Mouse (Mus musculus) adrenal gland, postnatal 14 days (tissue): Measurements from ENCODE around the gene Adgrl1. TPM values are rescaled to one million over a fixed set of nuclear protein-coding genes. Genes with fewer than 3 reads are reported as not detected.

ENCODE experiments used
- DNase-seq: peaks from one replicate; pipeline ENCODE4 v3.0.0; 2021; ENCODE audit warnings: mixed read lengths
- long read RNA-seq, 2 experiments: library from polyadenylated mRNA; stranded (forward); transcript quantifications; one replicate each; pipeline ENCODE4 v2.0.0; 2021
- total RNA-seq: library from RNA; stranded (reverse); gene quantifications from 2 replicates; pipeline ENCODE4 v1.2.3, GENCODE M21; 2021

Gene Adgrl1
- total RNA-seq = 63.1 and 64.1 TPM in 2 replicates
- long read RNA-seq, experiment 1, partial matches to known transcripts = 5 of 25 reads
- long read RNA-seq, experiment 1, other reads (novel, unspliced or antisense) = 20 of 25 reads
- long read RNA-seq, experiment 2, partial matches to known transcripts = 1 of 21 reads
- long read RNA-seq, experiment 2, other reads (novel, unspliced or antisense) = 20 of 21 reads

DNA sequence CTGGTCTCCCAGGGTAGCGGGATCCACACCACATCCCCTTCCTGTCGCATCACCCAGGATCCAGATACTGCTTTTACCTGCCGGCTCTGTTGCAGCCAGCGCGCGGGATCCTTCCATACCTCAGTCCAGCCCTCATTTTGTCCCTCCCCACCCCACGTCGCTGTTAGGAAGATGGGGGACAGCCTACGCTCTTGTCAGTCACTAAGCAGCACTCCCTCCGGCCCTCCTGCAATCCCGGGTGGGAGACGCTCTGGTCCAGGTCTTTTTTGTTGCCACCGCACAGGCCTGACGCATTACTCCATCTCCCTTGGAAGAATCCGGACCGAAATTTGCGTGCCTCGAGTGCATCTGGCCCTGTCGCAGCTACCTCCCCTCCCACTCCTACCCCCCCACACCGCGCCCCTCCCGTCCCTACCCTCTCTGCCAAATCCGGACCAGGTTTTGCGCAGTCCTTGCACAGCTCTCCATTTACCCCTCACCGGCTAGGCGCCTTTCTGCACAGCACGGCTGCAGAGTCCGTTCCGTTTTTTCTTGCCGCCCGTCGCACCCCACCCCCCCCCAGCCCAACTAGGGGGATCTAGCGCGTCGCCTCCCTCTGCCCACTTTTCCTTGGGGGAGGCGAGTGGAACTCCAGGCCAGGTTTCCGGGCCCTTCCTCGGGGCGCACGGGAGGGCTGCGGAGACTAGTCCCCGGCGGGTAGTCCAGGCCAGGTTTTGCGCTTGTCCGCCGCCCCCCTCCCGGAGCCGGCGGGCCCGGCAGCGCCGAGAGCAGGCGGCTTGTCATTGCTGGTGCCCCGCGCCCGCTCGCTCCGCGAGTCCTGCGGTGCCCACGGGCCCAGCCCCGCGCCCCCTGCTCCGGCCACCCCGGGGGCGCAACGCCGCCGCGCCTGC lies at the start of gene Adgrl1:
Gene Adgrl1 (plus strand): TSS at position 743 of the 890 bp plus-strand sequence.
- peak; percentile 95 for DNase-seq

DNA sequence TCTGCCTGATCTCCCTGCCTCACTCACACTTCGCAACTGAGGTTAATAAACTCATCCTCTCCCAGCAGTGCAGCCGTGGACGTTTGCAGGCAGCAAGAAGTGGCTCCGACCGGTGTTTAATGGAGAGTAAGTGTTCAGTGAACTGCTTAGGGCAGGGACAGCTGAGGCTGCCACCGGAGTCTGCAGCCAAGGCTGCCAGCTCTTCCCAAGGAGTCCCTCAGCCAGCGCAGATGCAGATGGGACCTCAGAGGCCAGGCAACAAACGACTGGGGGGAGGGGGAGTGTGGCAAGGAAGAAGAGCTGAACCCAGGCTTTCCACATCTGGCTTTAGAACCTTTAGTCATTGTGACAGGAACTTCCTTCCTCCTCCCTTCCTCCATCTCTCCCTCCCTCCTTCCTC lies 47.6 kb upstream of the Adgrl1 start:
- DNase-seq = no peak

DNA sequence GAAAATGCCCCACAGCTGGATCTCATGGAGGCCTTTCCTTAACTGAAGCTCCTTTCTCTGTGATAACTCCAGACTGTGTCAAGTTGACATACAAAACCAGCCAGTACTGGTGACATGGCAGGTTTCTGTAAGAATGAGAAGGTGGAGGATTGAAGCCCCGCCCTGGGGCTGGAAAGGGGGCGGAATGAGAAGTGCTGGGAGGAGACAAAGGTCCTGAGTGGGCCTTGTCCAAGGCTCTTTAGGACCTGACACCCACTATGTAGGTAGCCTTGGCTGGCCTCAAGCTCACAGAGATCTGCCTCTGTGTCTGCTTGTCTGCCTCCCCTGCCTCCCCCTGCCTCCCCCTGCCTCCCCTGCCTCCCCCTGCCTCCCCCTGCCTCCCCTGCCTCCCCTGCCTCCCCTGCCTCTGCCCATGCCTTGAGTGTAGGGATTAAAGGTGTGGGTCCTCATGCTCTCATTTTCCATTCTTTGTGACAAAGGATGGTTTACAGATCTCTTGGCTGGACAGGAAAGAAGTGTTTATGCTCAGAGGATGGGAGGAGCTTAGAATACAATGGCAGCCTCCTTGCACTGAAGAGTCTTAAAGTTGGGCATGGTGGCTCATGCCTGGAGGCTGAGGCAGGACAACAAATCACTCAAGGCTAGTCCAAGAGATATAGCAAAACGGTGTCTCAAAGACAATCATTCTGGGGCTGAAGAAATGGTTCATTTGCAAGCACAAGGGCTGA lies 46.4 kb upstream of the Adgrl1 start:
- no peak for DNase-seq

DNA sequence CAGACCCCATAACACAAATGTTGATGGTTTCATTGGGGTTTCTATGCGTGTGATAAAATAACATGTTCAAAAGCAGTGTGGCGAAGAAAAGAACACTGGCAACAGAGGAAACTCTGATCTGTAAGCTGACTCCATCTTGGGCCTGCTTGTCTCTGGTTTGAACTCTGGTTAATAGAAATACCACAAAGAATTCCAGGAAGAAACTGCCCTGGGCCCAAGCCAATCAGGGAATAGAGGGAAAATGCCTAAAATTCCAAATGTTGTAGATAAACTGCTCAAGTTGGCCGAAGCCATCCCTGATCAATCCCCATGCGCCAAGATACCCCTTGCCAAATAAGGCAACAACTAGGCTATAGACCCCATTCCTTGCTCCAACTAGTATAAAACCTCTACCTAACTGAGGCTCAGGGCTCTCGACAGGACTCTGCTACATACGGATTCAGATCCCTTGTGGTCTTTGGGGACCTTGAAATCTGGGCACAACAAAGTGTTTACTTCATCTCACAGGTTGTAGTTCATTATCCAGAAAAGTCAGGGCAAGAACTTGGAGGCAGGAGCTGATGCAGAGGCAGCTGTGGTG lies 43.3 kb upstream of the Adgrl1 start:
- DNase-seq = no peak

DNA sequence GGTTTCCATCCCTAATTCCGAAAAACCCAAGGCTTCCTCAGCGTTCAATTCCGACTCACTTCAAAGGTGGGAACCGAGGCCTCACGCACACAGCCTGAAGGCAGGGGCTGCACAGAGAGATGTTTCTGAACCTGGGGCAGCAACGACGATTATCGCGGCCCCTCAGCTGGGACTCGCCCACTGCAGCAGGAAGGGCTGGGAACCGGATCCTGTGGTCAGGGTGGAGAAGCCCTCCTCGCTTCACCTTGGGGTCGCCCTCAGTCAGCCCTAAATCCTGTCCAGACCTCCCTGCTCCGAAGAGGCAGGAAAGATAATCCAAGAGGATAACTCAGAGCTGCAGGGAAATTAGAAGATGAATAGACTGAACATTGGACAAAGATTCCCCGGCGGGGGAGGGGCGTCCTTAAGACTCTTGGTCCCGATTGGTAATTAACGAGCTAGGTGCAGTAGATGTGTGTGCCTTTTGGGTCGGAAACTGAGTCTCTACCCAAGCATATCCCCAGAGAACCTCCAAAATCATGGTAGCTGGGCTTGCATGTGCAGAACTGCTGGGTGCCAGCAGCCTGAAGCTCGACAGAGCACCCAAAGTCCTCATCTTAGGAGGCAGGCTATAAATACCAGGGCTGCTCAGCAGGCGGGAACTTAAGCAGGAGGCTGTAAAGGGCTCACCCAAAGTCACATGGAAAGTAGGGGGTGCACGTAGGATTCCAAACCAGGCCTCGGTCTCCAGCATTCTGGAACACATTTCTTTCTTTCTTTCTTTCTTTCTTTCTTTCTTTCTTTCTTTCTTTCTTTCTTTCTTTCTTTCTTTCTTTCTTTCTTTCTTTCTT lies 37.3 kb upstream of the Adgrl1 start:
- DNase-seq = peak; percentile 8

DNA sequence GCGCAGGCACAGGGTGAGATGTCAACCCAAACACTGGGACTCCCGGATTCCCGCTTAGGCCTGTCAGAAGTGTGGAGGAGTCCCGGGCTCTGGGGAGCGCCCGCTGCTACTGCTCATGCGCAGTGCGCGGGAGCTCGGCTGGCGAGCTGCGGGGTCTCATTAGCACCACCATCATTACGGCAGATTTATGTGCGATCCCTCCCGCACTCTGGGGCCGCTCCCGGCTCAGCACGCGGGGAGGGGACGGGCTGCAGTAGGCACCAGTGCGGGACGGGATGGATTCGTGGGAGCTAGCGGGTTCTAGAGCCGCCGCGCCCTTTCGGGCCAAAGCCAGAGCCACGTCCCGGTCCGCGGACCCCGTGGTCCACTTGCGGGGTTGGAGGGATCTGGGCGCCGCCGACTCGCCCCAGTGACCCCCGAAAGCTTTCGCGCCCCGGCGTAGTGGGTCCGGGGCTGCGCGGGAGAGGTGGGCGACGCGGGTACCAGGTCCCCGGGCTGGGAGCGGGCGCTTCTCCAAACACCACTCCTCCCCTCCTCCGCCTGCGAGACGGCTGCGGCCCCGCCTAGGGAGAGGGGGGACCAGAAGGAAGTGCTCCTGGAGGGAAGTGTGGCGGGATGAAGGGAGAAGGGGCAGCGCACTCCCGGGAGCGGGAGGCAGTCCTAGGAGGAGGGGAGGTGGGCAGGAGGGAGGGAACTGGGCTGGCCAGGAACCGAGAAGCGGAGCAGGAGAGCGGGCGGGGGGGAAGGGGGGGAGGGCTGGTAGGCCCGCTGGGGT lies 24.8 kb upstream of the Adgrl1 start:
- DNase-seq = peak; percentile 68

DNA sequence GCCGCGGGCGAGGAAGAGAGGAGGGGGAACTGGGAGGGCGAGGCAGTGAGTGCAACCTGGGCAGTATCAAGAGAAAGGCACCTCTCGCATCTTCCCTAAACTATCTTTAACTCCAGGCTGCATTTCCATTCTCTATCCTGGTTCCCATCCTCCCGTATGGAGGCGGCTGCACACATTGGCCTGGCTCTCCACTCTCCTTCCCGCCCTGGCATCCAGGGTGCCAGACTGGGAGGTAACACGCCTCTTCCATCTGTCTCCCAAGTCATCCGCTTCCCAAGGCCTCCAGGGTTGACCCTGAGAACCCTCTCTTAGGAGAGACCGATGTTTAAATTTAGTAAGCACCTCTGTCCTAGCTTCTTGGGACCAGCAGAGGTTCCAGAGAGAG lies 24.3 kb upstream of the Adgrl1 start:
- DNase-seq = peak; percentile 37

DNA sequence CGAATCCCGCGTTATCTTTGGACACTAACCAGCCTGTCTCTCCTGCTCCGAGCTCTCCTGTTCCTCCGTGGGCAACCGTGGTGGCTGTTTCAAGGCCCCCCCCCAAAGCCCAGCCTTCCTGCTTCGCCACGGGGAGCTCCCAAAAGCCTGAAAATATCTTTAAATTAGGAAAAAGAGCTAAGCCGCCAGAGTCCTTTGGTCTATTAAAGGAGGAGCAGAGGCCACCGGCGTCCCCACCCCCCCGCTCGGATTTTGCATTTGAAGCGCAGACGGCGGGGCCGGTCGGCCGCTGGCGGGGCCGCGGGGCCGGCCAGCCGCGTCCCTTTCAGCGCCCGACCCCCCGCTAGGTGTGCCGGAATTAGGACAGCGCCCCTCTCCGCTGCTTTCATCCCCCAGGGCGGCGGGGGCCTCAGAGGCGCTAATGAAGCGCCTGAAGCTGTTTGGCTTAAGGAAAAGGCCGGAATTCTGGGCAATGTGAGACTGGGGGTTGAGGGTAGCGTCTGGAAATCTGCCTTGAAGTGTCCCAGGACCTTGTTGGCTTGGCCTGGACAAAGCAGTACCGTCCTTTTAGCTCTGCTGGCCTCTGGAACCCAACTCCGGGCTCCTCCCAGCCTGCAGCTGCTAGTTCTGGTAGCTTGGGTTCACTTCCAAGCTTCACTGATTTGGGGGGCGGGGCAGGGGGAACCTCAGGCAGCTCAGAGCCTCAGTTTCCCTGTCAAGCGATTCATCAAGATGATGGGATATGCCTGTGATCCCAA lies 23.6 kb upstream of the Adgrl1 start:
- peak; percentile 33 for DNase-seq

DNA sequence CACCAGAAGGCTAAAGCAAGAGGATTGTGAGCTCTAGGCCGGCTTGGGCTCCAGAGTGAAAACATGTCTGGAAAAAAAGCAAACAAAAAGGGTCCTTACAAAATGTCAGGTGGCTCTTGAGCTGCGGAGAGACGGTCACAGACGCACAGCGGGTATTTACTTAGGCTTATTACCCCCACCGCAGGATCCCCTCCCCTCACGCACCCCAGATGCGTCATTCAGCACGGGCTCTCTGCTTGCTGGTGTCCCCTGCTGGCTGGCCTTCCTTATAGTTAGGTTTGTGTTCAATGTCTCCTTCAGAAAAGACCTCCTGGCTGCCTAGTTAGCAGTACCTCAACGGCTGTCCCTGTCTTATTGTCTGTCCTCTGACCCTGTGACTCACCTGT lies 23.1 kb upstream of the Adgrl1 start:
- peak; percentile 45 for DNase-seq

DNA sequence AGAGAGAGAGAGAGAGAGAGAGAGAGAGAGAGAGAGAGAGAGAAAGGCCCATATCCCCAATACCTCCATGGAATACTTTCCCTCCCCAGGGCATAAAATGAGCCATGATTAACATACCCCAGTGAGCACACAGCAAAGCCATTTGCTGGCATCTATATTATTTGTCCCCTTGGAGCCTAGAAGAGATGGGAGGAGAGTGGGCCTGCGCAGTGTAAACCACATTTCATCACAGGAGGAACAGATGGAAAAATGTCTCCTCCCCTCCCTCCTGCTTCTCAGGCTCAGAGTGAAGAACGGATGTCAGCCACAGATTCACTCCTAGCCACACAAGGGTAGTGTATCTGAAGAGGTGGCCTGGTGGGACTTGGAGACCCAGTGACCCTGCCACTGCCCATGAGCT lies 11.5 kb upstream of the Adgrl1 start:
- DNase-seq = no peak

DNA sequence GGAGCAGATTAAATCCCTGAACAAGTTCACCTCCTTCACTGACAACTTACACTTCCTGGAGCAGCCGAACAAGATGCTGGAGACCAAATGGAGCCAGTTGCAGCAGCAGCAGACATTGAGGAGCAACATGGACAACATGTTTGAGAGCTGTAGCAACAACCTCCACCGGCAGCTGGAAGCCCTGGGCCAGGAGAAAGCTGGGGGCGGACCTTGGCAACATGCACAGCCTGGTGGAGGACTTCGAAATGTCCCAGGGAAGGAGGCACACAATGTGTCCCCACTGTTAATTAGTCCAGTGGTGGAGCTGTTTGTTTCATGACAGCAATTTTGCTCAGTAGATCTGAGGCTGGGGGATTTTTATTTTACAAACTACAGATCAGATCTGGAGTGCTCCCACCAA lies 7.8 kb upstream of the Adgrl1 start:
- no peak for DNase-seq

DNA sequence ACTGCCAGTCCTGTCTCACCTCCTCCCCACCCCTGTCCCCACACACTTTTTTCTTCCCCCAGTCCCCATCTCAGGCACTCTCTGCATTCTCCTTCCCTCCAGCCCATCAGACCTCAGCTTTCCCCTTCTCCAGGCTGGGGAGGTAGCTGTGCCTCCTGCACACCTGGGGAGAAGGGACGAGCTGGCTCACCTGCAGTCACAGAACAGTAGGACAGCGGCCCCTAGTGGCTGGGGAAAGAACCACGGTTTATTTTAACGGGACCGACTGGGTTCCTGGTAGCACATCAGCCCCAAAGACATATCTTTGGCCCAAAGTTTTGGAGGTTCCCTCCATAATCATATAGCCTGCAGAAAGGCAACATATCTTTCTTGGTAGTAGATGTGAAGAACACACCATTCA lies 6.0 kb upstream of the Adgrl1 start:
- DNase-seq = peak; percentile 89

DNA sequence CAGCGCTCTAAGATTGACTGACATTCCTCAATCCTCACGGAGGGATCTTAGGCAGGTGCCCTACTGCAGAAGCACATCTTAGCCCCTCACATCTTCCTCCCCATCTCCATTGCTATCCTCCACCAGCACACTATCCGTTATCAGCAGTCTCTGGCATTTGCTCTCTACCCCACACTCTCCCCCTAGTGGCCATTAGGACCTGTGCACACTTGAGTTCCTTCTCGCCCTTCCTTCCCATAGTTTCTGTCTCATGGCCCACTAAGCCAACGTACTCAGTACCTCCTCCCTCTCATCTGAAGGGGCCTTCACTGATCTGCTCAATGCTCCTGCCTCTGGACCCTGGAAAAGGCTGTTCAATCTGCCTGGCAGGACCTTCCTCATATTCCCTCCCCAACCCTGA lies 4.0 kb upstream of the Adgrl1 start:
- peak; percentile 66 for DNase-seq

DNA sequence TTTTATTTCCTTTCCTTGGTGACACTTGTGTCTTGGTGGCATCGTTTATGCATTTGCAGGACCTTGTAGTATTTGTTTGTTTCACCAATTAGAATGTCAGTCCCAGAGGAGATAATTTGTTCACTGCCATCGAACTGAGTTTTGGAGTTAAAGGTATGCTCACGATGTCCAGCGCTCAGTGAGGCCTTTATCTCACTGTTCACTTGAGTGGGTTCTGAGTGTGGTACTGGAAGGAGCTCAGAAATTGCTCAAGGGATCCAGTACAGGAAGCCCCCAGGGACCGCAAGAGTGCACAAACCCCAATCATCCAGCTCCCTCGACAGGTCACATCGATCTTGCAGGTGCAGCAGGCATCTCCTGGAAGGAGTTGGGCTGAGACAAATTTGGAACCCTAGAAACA lies 3.4 kb upstream of the Adgrl1 start:
- no peak for DNase-seq

DNA sequence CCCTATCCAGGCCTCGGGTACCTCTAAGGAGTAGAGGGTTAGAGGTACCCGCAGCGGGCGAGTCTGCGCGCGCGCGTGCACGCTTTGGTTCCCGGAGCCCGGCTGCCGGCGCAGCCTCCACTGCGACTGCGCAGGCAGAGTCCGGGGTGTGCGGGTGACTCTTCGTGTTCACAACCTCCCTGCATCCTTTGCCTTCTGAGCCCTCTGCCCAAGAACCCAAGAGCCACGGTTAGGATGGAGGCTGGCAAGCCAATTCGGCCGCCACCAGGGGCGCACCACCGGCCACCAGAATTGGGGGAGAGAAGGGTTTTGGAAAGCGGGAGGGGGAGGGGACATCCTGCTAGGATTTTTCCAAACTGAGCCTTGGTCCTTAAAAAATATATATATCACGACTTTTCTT lies 2.7 kb upstream of the Adgrl1 start:
- DNase-seq = peak; percentile 79

DNA sequence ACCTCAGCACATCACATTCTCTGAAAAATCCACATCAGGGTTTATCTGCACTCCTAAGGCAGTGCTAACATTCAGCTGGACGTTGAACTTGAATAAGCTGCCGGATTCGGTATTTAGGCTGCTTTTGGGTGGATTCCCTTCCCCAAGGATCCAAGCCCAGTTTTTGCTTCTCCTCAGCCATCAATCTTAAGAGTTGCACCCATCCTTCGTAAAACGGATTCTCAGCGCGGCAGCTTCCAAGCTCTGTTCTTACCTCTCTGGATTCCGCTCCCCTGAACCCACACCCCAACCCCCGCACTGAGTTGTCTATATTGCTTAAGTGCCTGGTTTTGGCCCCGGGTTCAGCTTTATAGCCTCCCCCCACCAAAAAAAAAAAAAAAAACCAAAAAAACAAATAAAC lies 1.4 kb upstream of the Adgrl1 start:
- peak; percentile 56 for DNase-seq

DNA sequence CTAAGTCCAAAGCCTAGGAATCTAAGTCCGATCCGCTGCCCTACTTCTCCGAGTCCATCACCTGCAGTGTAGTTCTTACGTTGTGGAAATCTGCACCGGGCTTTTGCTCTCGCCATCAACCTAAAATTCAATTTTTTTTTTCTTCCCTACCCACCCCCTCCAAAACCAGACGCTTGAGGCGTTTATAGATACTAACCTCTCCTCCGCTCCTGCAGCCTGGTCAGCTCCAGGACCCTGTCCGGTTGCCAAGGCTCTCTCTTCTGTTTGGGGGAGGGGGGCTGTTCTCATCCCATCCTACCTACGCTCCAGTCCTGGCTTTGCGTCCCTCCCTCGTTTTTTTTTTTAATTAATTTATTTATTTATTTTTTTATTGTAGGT lies 931 bp upstream of the Adgrl1 start:
- peak; percentile 79 for DNase-seq

DNA sequence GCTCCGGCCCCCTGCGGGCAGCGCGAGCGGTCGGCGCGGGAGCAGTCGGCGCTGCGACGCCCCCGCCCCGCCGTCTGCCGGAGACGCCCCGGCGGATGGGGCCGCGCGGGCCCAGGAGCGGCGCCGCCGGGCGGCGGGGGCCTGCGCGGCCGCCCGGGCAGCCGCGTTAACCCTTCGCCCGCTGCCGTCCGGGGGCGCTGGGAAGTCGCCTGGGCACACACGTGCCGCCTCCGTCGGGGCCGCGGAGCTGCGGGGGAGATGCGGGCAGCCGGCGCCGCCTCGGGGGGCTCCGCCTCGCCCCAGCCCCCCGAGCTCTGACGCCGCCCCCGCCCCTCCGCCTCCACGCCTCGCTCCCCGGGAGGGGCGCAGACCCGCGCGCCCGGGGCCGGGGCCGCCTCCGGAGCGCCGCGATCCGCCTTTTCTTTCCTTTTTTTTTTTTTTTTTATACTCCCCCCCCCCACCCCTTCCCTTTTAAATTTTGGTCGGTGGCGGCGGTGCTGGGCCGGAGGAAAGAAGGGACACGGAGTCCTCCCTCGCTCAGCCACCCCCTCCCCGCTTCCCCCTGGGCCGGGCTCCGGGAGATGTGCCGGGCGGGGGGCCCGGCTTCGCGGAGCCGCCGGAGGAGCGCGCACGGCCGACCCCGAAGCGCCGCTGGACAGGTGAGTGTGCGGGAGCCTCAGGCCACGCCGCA lies 506 bp downstream of the Adgrl1 start:
- DNase-seq = peak; percentile 58

DNA sequence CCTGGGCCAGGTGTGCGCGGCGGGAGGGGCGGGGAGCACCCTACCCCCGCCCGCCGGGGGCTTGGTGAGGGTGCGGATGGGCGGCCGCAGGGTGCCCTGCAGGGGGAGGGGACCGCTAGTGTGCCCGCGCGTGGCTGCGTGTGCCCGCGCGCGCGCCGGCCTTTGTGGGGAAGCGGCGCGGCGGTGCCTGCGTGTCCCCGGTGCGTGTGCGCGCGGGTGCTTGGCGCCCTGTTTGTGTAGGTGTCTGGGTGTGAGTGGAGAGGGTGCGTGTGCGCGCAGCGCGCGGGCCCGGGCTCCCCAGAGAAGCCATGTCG lies 1.0 kb downstream of the Adgrl1 start:
- peak; percentile 62 for DNase-seq
